Mouse (Mus musculus) embryonic facial prominence, embryonic 12.5 days (tissue): Measurements from ENCODE around the gene Selenow. TPM values are rescaled to one million over a fixed set of nuclear protein-coding genes. Genes with fewer than 3 reads are reported as not detected.

Experiments used
- ATAC-seq: fragments of 200-750 bp; cut with Nextera tagmentation; 2 replicates; pipeline ENCODE4 v1.8.0; 2017; ENCODE audit not compliant: insufficient number of reproducible peaks, insufficient read depth, low FRiP score, low TSS enrichment
- H3K27ac ChIP-seq: fragments of 300-500 bp; sonication (generic); 2 replicates; pipeline ENCODE4 v1.5.1; 2016; ENCODE audit warnings: mild to moderate bottlenecking
- H3K27me3 ChIP-seq: fragments of 300-500 bp; sonication (generic); 2 replicates; pipeline ENCODE4 v1.6.1; 2016; ENCODE audit warnings: mild to moderate bottlenecking, moderate library complexity
- H3K36me3 ChIP-seq: fragments of 300-500 bp; sonication (generic); 2 replicates; pipeline ENCODE4 v1.6.1; 2016; ENCODE audit warnings: mild to moderate bottlenecking
- H3K4me1 ChIP-seq: fragments of 300-500 bp; sonication (generic); 2 replicates; pipeline ENCODE4 v1.6.1; 2016
- H3K4me2 ChIP-seq: fragments of 300-500 bp; sonication (generic); replicated peaks from 2 replicates; pipeline ENCODE4 v1.6.1; 2016; ENCODE audit warnings: mild to moderate bottlenecking, moderate library complexity
- H3K4me3 ChIP-seq: fragments of 300-500 bp; sonication (generic); 2 replicates; pipeline ENCODE4 v1.5.1; 2016; ENCODE audit warnings: mild to moderate bottlenecking
- H3K9ac ChIP-seq: fragments of 300-500 bp; sonication (generic); 2 replicates; pipeline ENCODE4 v1.6.1; 2016; ENCODE audit warnings: mild to moderate bottlenecking, moderate library complexity
- H3K9me3 ChIP-seq: fragments of 300-500 bp; sonication (generic); 2 replicates; pipeline ENCODE4 v1.6.1; 2016; ENCODE audit warnings: mild to moderate bottlenecking, moderate library complexity
- WGBS: fragments of 180-500 bp; shearing (Covaris S2); methylation state at CpG from one replicate; pipeline ENCODE4 v1.1.7; 2016; 5-methylcytosine and 5-hydroxymethylcytosine counted together
- polyA plus RNA-seq: library from polyadenylated mRNA; unstranded; fragments of >200 nt; fragmentation: Nextera tagmentation; extraction: Ambion mirVana; gene quantifications from 2 replicates; pipeline ENCODE4 v1.2.1, GENCODE M21; 2016

Selenow gene
- 1,124 and 1,186 TPM in 2 replicates for polyA plus RNA-seq

GRCm38 (mm10) chr7:15922220-15922773 lies at the start of gene Selenow:
Selenow (minus strand) TSS chr7:15922402.
- peak; percentile 92 for ATAC-seq
- Histone ChIP-seq H3K4me1 (peaks cover 15% of the 10 kb centered on the region), H3K4me3 (peak within 1 kb of the TSS; percentile 69), H3K27ac (peak within 1 kb of the TSS; percentile 88), H3K27me3 (no peaks in the 10 kb centered on the region), H3K4me2 (peak within 1 kb of the TSS; percentile 82), H3K36me3 (peaks cover 28% of the 10 kb centered on the region), H3K9ac (peak within 1 kb of the TSS; percentile 68), H3K9me3 (no peaks in the 10 kb centered on the region)
- WGBS: under 1% methylated on average over 33 of the region's 33 CpGs

- H3K27ac ChIP-seq: no peak overlapping the region
- no peaks in the 10 kb centered on the region for H3K27me3 ChIP-seq
- ATAC-seq: no peak
- no peak overlapping the region for H3K4me2 ChIP-seq
- H3K4me1 ChIP-seq: no peaks in the 10 kb centered on the region; the same call in 1 of the 2 replicates
- 67% methylated on average over 3 of the region's 3 CpGs for WGBS
- H3K9ac ChIP-seq: no peak overlapping the region
- peaks cover 43% of the 10 kb centered on the region for H3K36me3 ChIP-seq
- H3K9me3 ChIP-seq: no peaks in the 10 kb centered on the region
- H3K4me3 ChIP-seq: no peak overlapping the region
Measured at GRCm38 (mm10) chr7:15969674-15970073, 47.5 kb upstream of the Selenow start.

GRCm38 (mm10) chr7:15968322-15968721 lies 46.1 kb upstream of the Selenow start:
- no peak overlapping the region for H3K4me2 ChIP-seq
- WGBS: 87% methylated on average over 8 of the region's 8 CpGs
- H3K27me3 ChIP-seq: no peaks in the 10 kb centered on the region
- no peak overlapping the region for H3K9ac ChIP-seq
- H3K27ac ChIP-seq: no peak overlapping the region
- H3K4me1 ChIP-seq: peaks cover 5% of the 10 kb centered on the region
- no peak overlapping the region for H3K4me3 ChIP-seq
- ATAC-seq: no peak
- no peaks in the 10 kb centered on the region for H3K9me3 ChIP-seq
- peaks cover 31% of the 10 kb centered on the region for H3K36me3 ChIP-seq

GRCm38 (mm10) chr7:15967312-15967711 lies 45.1 kb upstream of the Selenow start, which contains the start of gene Ehd2:
Ehd2 (minus strand) TSS chr7:15967567.
- Histone ChIP-seq H3K4me3 (peak within 1 kb of the TSS; percentile 39), H3K9me3 (no peaks in the 10 kb centered on the region), H3K4me1 (peaks cover 15% of the 10 kb centered on the region), H3K4me2 (peak within 1 kb of the TSS; percentile 53), H3K9ac (peak within 1 kb of the TSS; percentile 52), H3K36me3 (peaks cover 21% of the 10 kb centered on the region), H3K27me3 (no peaks in the 10 kb centered on the region), H3K27ac (no peak within 1 kb of the TSS)
- under 1% methylated on average over 22 of the region's 22 CpGs for WGBS
- peak; percentile 69 for ATAC-seq

GRCm38 (mm10) chr7:15966489-15966888 lies 44.3 kb upstream of the Selenow start:
- no peaks in the 10 kb centered on the region for H3K9me3 ChIP-seq
- no peak overlapping the region for H3K27ac ChIP-seq
- no peak overlapping the region for H3K4me3 ChIP-seq
- ATAC-seq: no peak
- peaks cover 22% of the 10 kb centered on the region for H3K4me1 ChIP-seq
- H3K9ac ChIP-seq: no peak overlapping the region
- 83% methylated on average over 3 of the region's 3 CpGs for WGBS
- 0 out of 2 replicates have a peak overlapping the region, but pooled peaks have one; percentile 53 for H3K4me2 ChIP-seq
- no peaks in the 10 kb centered on the region for H3K27me3 ChIP-seq
- H3K36me3 ChIP-seq: peaks cover 13% of the 10 kb centered on the region

GRCm38 (mm10) chr7:15963798-15964652 lies 41.8 kb upstream of the Selenow start:
- Histone ChIP-seq H3K9me3 (no peaks in the 10 kb centered on the region), H3K9ac (no peak overlapping the region), H3K36me3 (no peaks in the 10 kb centered on the region), H3K4me1 (peaks cover 28% of the 10 kb centered on the region), H3K4me3 (no peak overlapping the region), H3K27ac (0 out of 2 replicates have a peak overlapping the region, but pooled peaks have one; percentile 87), H3K27me3 (no peaks in the 10 kb centered on the region), H3K4me2 (no peak overlapping the region)
- no peak for ATAC-seq
- WGBS: 83% methylated on average over 32 of the region's 32 CpGs

- H3K4me3 ChIP-seq: no peak overlapping the region
- H3K4me1 ChIP-seq: peaks cover 28% of the 10 kb centered on the region
- peak overlapping the region; percentile 24 for H3K4me2 ChIP-seq
- no peaks in the 10 kb centered on the region for H3K9me3 ChIP-seq
- peak; percentile 64; the same call in 1 of the 2 replicates for ATAC-seq
- peaks cover 2% of the 10 kb centered on the region for H3K36me3 ChIP-seq
- no peak overlapping the region for H3K9ac ChIP-seq
- H3K27me3 ChIP-seq: no peaks in the 10 kb centered on the region
- H3K27ac ChIP-seq: peak overlapping the region; percentile 87
- 18% methylated on average over 12 of the region's 12 CpGs for WGBS
Measured at GRCm38 (mm10) chr7:15962311-15963288, 40.4 kb upstream of the Selenow start.

GRCm38 (mm10) chr7:15961798-15962197 lies 39.6 kb upstream of the Selenow start:
- no peaks in the 10 kb centered on the region for H3K9me3 ChIP-seq
- 89% methylated on average over 7 of the region's 7 CpGs for WGBS
- H3K27ac ChIP-seq: peak overlapping the region; percentile 87
- no peak overlapping the region for H3K4me3 ChIP-seq
- peaks cover 7% of the 10 kb centered on the region for H3K36me3 ChIP-seq
- no peaks in the 10 kb centered on the region for H3K27me3 ChIP-seq
- ATAC-seq: no peak
- H3K4me1 ChIP-seq: peaks cover 28% of the 10 kb centered on the region
- peak overlapping the region; percentile 24; the same call in 1 of the 2 replicates for H3K4me2 ChIP-seq
- H3K9ac ChIP-seq: no peak overlapping the region

GRCm38 (mm10) chr7:15961239-15961638 lies 39.0 kb upstream of the Selenow start:
- peaks cover 28% of the 10 kb centered on the region for H3K4me1 ChIP-seq
- no peaks in the 10 kb centered on the region for H3K9me3 ChIP-seq
- no peak overlapping the region for H3K4me2 ChIP-seq
- H3K27ac ChIP-seq: no peak overlapping the region
- no peak for ATAC-seq
- H3K9ac ChIP-seq: no peak overlapping the region
- 54% methylated on average over 4 of the region's 4 CpGs for whole genome bisulfite sequencing
- H3K27me3 ChIP-seq: 0 out of 2 replicates have a peak, but pooled peaks cover 1% of the 10 kb centered on the region
- H3K36me3 ChIP-seq: peaks cover 11% of the 10 kb centered on the region
- H3K4me3 ChIP-seq: no peak overlapping the region

GRCm38 (mm10) chr7:15960691-15961090 lies 38.5 kb upstream of the Selenow start:
- WGBS: 46% methylated on average over 4 of the region's 4 CpGs
- H3K4me1 ChIP-seq: peaks cover 28% of the 10 kb centered on the region
- peaks cover 7% of the 10 kb centered on the region; the same call in 1 of the 2 replicates for H3K27me3 ChIP-seq
- no peaks in the 10 kb centered on the region for H3K9me3 ChIP-seq
- ATAC-seq: no peak
- no peak overlapping the region for H3K27ac ChIP-seq
- peaks cover 11% of the 10 kb centered on the region for H3K36me3 ChIP-seq
- no peak overlapping the region for H3K9ac ChIP-seq
- H3K4me3 ChIP-seq: no peak overlapping the region
- H3K4me2 ChIP-seq: no peak overlapping the region

- Histone ChIP-seq H3K27me3 (peaks cover 16% of the 10 kb centered on the region; the same call in 1 of the 2 replicates), H3K4me1 (0 out of 2 replicates have a peak, but pooled peaks cover 6% of the 10 kb centered on the region), H3K9ac (no peak overlapping the region), H3K4me3 (no peak overlapping the region), H3K4me2 (no peak overlapping the region), H3K9me3 (no peaks in the 10 kb centered on the region), H3K36me3 (peaks cover 23% of the 10 kb centered on the region), H3K27ac (no peak overlapping the region)
- ATAC-seq: no peak
- 68% methylated on average over 5 of the region's 5 CpGs for WGBS
Measured at GRCm38 (mm10) chr7:15956143-15956542, 33.9 kb upstream of the Selenow start.
